Mouse (Mus musculus): ENCODE results near the gene Fuca2.

- TF ChIP-seq CTCF (IDR thresholded peaks at IDR 0.05; ENCODE audit: extremely low read depth, insufficient read depth, low read length) (no peak), POLR2A (IDR thresholded peaks at IDR 0.05; ENCODE audit: extremely low read depth, insufficient read depth, low read length) (no peak)
These were observed 29.1 kb upstream of the Fuca2 start for GRCm38 (mm10) chr10:13470236-13470635.
